Mouse (Mus musculus): ENCODE results near the gene 5330417C22Rik. TPM values are rescaled to one million over a fixed set of nuclear protein-coding genes. Genes with fewer than 3 reads are reported as not detected.

The 5330417C22Rik gene
- total RNA-seq, 2 experiments from 2014 or later = 33.5 to 35.2 TPM

- no peak for TF ChIP-seq CTCF (IDR thresholded peaks at IDR 0.05)
- intact Hi-C loops (cut with DNase I) = no loop called here
- no peak overlapping the region for H3K4me3 ChIP-seq
Observed at GRCm38 (mm10) chr3:108484749-108485148, 51.6 kb downstream of the 5330417C22Rik start.

GRCm38 (mm10) chr3:108478800-108479199 is 57.5 kb downstream of the 5330417C22Rik start:
- DNase-seq (ENCODE audit: extremely low spot score in 1 of 2, low spot score in 2 of 2) = no peak
- Histone ChIP-seq H3K4me3 (no peak overlapping the region), H3K27ac (no peak overlapping the region)
- intact Hi-C loops (cut with DNase I) = no loop called here
- no peak for TF ChIP-seq CTCF (IDR thresholded peaks at IDR 0.05)

More at GRCm38 (mm10) chr3:108484749-108485148, 51.6 kb downstream of the 5330417C22Rik start:
- no peak overlapping the region for H3K27ac ChIP-seq
- DNase-seq (ENCODE audit: extremely low spot score in 1 of 2, low spot score in 2 of 2) = no peak

GRCm38 (mm10) chr3:108476761-108477619 is 59.3 kb downstream of the 5330417C22Rik start:
- TF ChIP-seq CTCF (IDR thresholded peaks at IDR 0.05) = no peak
- H3K27ac ChIP-seq = no peak overlapping the region
- intact Hi-C loops (cut with DNase I) = no loop called here
- no peak overlapping the region for H3K4me3 ChIP-seq
- DNase-seq (ENCODE audit: extremely low spot score in 1 of 2, low spot score in 2 of 2) = no peak

GRCm38 (mm10) chr3:108475496-108475895 is 60.8 kb downstream of the 5330417C22Rik start:
- no peak for TF ChIP-seq CTCF (IDR thresholded peaks at IDR 0.05)
- Histone ChIP-seq H3K4me3 (no peak overlapping the region), H3K27ac (no peak overlapping the region)
- DNase-seq (ENCODE audit: extremely low spot score in 1 of 2, low spot score in 2 of 2) = no peak
- intact Hi-C loops (cut with DNase I) = no loop called here

GRCm38 (mm10) chr3:108474969-108475368 is 61.4 kb downstream of the 5330417C22Rik start:
- no peak overlapping the region for H3K27ac ChIP-seq
- TF ChIP-seq CTCF (IDR thresholded peaks at IDR 0.05) = no peak
- H3K4me3 ChIP-seq = no peak overlapping the region
- DNase-seq (ENCODE audit: extremely low spot score in 1 of 2, low spot score in 2 of 2) = no peak
- intact Hi-C loops (cut with DNase I) = no loop called here

- TF ChIP-seq CTCF (IDR thresholded peaks at IDR 0.05) = no peak
- intact Hi-C loops (cut with DNase I) = loop anchor here (5.0 kb wide), 1 partner anchor 95 kb away; the partner anchor contains the start of gene Tmem167b
- Histone ChIP-seq H3K4me3 (no peak overlapping the region), H3K27ac (no peak overlapping the region)
- DNase-seq (ENCODE audit: extremely low spot score in 1 of 2, low spot score in 2 of 2) = no peak
Observed at GRCm38 (mm10) chr3:108467760-108468159, 68.6 kb downstream of the 5330417C22Rik start.

GRCm38 (mm10) chr3:108466425-108466824 is 69.9 kb downstream of the 5330417C22Rik start:
- Histone ChIP-seq H3K4me3 (no peak overlapping the region), H3K27ac (no peak overlapping the region)
- DNase-seq (ENCODE audit: extremely low spot score in 1 of 2, low spot score in 2 of 2) = peak; percentile 46 to 50
- intact Hi-C loops (cut with DNase I) = loop anchor here (5.0 kb wide), 1 partner anchor 96 kb away; the partner anchor contains the start of gene Tmem167b
- peak; percentile 70 for TF ChIP-seq CTCF (IDR thresholded peaks at IDR 0.05)

DNA sequence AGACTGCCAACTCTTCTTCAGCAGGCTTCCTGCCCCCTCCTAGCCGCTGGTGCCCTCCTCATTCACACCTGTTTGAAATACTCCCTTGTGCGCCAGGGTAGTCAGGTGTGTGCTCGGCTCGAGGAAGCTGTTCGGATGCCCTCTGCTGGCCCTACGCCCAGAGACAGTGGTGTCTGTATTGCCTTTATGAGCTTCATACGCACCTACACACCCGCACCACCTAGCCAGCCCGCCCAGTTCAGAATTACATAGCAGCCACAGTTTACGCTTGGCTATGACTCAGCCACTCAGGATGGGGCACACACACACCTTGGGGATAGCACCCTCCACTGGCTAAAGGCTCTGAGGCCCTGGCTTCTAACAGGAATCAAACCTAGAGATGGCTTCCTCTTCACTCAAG is 77.5 kb downstream of the 5330417C22Rik start:
- DNase-seq (ENCODE audit: extremely low spot score in 1 of 2, low spot score in 2 of 2) = peak in 1 of 2 experiments; percentile 19
- intact Hi-C loops (cut with DNase I) = no loop called here
- H3K4me3 ChIP-seq = no peak overlapping the region
- TF ChIP-seq CTCF (IDR thresholded peaks at IDR 0.05) = no peak; the same call in 1 of the 2 replicates
- H3K27ac ChIP-seq = no peak overlapping the region

GRCm38 (mm10) chr3:108458380-108458779 is 78.0 kb downstream of the 5330417C22Rik start:
- DNase-seq (ENCODE audit: extremely low spot score in 1 of 2, low spot score in 2 of 2) = no peak
- Histone ChIP-seq H3K4me3 (no peak overlapping the region), H3K27ac (no peak overlapping the region)
- intact Hi-C loops (cut with DNase I) = no loop called here
- TF ChIP-seq CTCF (IDR thresholded peaks at IDR 0.05) = no peak

DNA sequence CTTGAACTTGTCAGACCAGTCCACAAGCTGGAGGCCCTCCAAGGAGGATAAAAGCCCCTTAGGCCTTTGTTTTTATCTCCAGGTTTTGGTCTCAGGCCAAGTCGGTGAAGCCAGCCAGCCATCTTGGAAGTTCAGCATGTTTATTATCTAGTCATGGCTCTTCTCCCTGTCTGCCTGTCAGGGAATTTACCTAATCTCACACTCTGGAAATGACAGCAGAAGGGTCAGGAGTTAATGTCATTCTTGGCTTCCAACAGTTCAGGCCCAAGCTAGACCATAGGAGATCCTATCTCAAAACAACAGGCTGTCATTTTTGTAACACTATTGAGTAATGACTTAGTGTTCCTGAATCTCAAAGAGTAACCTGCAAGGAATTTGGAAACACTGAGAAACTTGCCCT is 82.2 kb downstream of the 5330417C22Rik start:
- TF ChIP-seq CTCF (IDR thresholded peaks at IDR 0.05) = no peak
- Histone ChIP-seq H3K27ac (no peak overlapping the region), H3K4me3 (no peak overlapping the region)
- intact Hi-C loops (cut with DNase I) = no loop called here
- no peak for DNase-seq (ENCODE audit: extremely low spot score in 1 of 2, low spot score in 2 of 2)

DNA sequence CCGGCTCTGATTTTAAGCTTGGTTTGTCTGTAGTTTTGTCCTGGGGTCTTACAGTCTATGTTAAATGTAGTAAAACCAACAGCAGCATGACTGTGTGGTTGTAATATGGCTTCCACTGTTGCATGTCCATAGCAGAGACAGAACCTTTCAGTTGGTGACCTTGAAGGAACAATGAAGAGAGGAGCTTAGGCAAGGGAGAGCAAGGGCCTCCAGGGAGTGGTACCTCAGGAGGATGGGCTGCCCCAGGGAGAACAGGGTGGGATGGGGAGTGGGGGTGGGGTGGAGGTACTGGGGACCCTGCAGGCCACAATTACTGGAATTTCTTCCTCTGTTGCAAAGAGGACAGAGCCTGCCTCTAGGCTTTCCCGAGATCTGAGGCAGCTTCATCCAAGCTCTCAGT is 84.4 kb downstream of the 5330417C22Rik start:
- no peak for TF ChIP-seq CTCF (IDR thresholded peaks at IDR 0.05)
- DNase-seq (ENCODE audit: extremely low spot score in 1 of 2, low spot score in 2 of 2) = no peak
- no peak overlapping the region for H3K4me3 ChIP-seq
- H3K27ac ChIP-seq = no peak overlapping the region
- intact Hi-C loops (cut with DNase I) = no loop called here

DNA sequence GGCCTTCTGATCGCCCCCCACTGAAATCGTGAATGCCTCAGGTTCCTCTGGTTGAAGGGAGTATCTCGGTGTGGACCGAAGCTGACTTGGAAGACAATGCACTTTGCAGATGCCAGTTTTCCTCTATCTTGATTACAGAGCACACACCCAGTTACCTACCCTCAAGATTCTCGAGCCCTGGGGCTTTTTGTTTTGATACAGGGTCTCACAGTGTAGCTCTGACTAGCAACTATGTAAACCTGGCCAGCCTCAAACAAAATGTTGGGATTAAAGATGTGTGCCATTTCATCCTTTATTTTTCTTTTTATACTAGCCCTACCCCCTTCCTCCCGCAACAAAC is 91.0 kb downstream of the 5330417C22Rik start:
- peak overlapping the region; percentile 89 for H3K27ac ChIP-seq
- no peak for TF ChIP-seq CTCF (IDR thresholded peaks at IDR 0.05)
- DNase-seq (ENCODE audit: extremely low spot score in 1 of 2, low spot score in 2 of 2) = no peak
- peak overlapping the region; percentile 89 for H3K4me3 ChIP-seq
- intact Hi-C loops (cut with DNase I) = loop anchor here (2.0 to 5.0 kb wide), 2 partner anchors 45 to 52 kb away; no protein-coding TSS in a partner anchor

Data from left cerebral cortex, adult 2 months (tissue).